Mouse (Mus musculus) forebrain, embryonic 14.5 days (tissue): ENCODE results near the gene St3gal5. TPM values are rescaled to one million over a fixed set of nuclear protein-coding genes. Genes with fewer than 3 reads are reported as not detected.

Source experiments
- ATAC-seq: fragments of 200-750 bp; cut with Nextera tagmentation; 2 replicates; pipeline ENCODE4 v1.8.0; 2017; ENCODE audit warnings: mild to moderate bottlenecking, moderate library complexity
- DNase-seq: peaks from one replicate; pipeline ENCODE4 v3.0.0-alpha.2; 2015; ENCODE audit warnings: low spot score
- H3K27ac ChIP-seq: fragments of 300-500 bp; sonication (generic); 2 replicates; pipeline ENCODE4 v1.5.1; 2014; ENCODE audit warnings: low read depth, mild to moderate bottlenecking, control low read depth, low read length, moderate library complexity
- H3K27me3 ChIP-seq: fragments of 300-500 bp; sonication (generic); replicated peaks from 2 replicates; pipeline ENCODE4 v1.6.1; 2014; ENCODE audit warnings: low read length, control low read depth, mixed read lengths; ENCODE audit not compliant: control insufficient read depth, insufficient read depth
- H3K36me3 ChIP-seq: fragments of 300-500 bp; sonication (generic); 2 replicates; pipeline ENCODE4 v1.6.1; 2014; ENCODE audit warnings: low read length, control low read depth; ENCODE audit not compliant: control insufficient read depth, insufficient read depth
- H3K4me1 ChIP-seq: fragments of 300-500 bp; sonication (generic); 2 replicates; pipeline ENCODE4 v1.6.1; 2014; ENCODE audit warnings: antibody characterized with exemption, low read length, control low read depth; ENCODE audit not compliant: control insufficient read depth, insufficient read depth
- H3K4me2 ChIP-seq: fragments of 300-500 bp; sonication (generic); 2 replicates; pipeline ENCODE4 v1.6.1; 2014; ENCODE audit warnings: mild to moderate bottlenecking, control low read depth, low read length
- H3K4me3 ChIP-seq: fragments of 300-500 bp; sonication (generic); 2 replicates; pipeline ENCODE4 v1.5.1; 2014; ENCODE audit warnings: low read depth, low read length, control low read depth
- H3K9ac ChIP-seq: fragments of 300-500 bp; sonication (generic); 2 replicates; pipeline ENCODE4 v1.6.1; 2014; ENCODE audit warnings: mild to moderate bottlenecking, low read length, control low read depth, moderate library complexity
- H3K9me3 ChIP-seq: fragments of 300-500 bp; sonication (generic); replicated peaks from 2 replicates; pipeline ENCODE4 v1.6.1; 2016; ENCODE audit warnings: low read length, control low read depth, mixed read lengths; ENCODE audit not compliant: control insufficient read depth
- WGBS: fragments of 180-500 bp; shearing (Covaris S2); extraction: QIAGEN DNeasy Blood & Tissue Kit; methylation state at CpG from one replicate; pipeline ENCODE4 v1.1.7; 2014; 5-methylcytosine and 5-hydroxymethylcytosine counted together
- polyA plus RNA-seq: library from polyadenylated mRNA; unstranded; fragments of >200 nt; fragmentation: Nextera tagmentation; extraction: Ambion mirVana; gene quantifications from 2 replicates; pipeline ENCODE4 v1.2.1, GENCODE M21; 2014

The St3gal5 gene
- polyA plus RNA-seq, 1 experiment from 2014 or later = 25.5 TPM

DNA sequence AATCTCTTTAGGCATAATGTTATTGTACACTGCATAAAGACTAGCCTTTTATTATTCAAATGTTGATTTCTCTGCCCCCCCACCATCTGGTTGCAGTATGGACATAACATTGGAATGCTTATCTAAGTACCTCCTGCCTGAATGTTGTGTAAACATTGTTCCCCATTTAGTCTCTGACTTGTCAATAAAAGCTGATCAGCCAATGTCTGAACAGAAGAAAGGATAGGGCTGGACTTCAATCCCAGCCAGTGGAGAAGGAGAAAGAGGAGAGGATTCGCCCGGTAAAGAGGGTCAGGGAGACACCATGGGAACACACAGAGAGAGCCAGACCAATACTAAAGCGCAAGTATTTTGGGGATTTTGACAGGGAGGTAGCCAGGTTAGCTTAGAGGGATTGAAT, 78.0 kb downstream of the St3gal5 start:
- no peak overlapping the region for H3K27ac ChIP-seq
- no peaks in the 10 kb centered on the region for H3K27me3 ChIP-seq
- H3K36me3 ChIP-seq = no peaks in the 10 kb centered on the region
- DNase-seq (no peak), ATAC-seq (no peak)
- no peaks in the 10 kb centered on the region for H3K9me3 ChIP-seq
- no peak overlapping the region for H3K4me3 ChIP-seq
- H3K9ac ChIP-seq = no peak overlapping the region
- H3K4me1 ChIP-seq = no peaks in the 10 kb centered on the region
- no peak overlapping the region for H3K4me2 ChIP-seq
- WGBS = 36% methylated on average over 3 of the region's 3 CpGs

- DNase-seq (no peak), ATAC-seq (no peak)
- Histone ChIP-seq H3K36me3 (no peaks in the 10 kb centered on the region), H3K27ac (no peak overlapping the region), H3K4me2 (no peak overlapping the region), H3K4me1 (no peaks in the 10 kb centered on the region), H3K27me3 (no peaks in the 10 kb centered on the region), H3K4me3 (no peak overlapping the region), H3K9me3 (no peaks in the 10 kb centered on the region), H3K9ac (no peak overlapping the region)
- WGBS = 72% methylated on average over 5 of the region's 5 CpGs
Observed at GRCm38 (mm10) chr6:72176004-72176403, 78.6 kb downstream of the St3gal5 start.

- no peak overlapping the region for H3K27ac ChIP-seq
- H3K9me3 ChIP-seq = no peaks in the 10 kb centered on the region
- no peak overlapping the region for H3K4me2 ChIP-seq
- no peak for ATAC-seq
- no peak overlapping the region for H3K4me3 ChIP-seq
- H3K36me3 ChIP-seq = no peaks in the 10 kb centered on the region
- H3K4me1 ChIP-seq = no peaks in the 10 kb centered on the region
- no peak overlapping the region for H3K9ac ChIP-seq
- H3K27me3 ChIP-seq = no peaks in the 10 kb centered on the region
- WGBS = 71% methylated on average over 3 of the region's 3 CpGs
- DNase-seq = no peak
Observed at GRCm38 (mm10) chr6:72177417-72177816, 80.0 kb downstream of the St3gal5 start.

- H3K27me3 ChIP-seq = no peaks in the 10 kb centered on the region
- WGBS = 84% methylated on average over 3 of the region's 3 CpGs
- no peaks in the 10 kb centered on the region for H3K36me3 ChIP-seq
- ATAC-seq = no peak
- H3K27ac ChIP-seq = no peak overlapping the region
- no peak overlapping the region for H3K4me3 ChIP-seq
- H3K9ac ChIP-seq = no peak overlapping the region
- no peaks in the 10 kb centered on the region for H3K9me3 ChIP-seq
- no peak for DNase-seq
- H3K4me2 ChIP-seq = no peak overlapping the region
- no peaks in the 10 kb centered on the region for H3K4me1 ChIP-seq
Observed at GRCm38 (mm10) chr6:72179006-72179405, 81.6 kb downstream of the St3gal5 start.

DNA sequence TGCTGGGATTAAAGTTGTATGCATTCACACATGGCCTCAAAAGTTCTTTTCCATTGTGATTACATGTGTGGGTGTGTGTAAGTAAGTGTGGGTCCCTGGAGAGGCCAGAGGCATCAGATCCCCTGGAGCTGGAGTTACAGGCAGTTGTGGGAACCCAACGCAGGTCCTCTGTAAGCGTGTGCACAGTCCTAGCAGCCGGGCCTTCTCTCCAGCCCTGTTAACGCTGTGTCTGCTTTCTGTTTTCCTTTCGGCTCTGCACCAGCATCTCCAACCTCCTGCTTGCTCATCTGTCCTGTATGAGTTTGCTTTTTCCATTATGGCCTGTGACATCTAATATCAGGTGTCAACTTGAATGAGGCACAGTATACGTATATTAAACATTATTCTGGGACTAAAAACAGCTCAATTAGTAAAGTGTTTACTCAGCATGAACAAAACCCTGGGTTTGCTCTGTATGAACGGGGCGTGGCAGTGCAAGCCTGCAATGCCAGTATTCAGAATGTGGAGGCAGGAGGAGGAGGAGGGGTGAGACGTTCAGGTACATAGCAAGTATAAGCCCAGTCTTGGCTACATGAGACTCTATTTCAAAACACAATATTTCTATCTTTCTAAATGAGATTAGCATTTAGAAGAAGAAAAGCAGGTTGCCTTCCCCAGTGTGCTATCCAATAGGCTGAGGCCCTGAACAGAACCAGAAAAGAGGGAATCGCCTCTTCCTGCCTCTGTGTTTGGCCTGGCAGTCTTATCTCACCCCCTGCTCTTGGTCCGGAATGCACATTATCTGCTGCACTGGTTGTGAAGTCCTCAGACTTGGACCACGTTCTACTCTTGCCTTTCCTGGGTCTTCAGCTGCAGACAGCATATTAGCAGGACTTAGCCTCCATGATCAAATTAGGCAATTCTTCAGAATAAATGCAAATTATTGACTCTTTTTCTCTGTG, 82.4 kb downstream of the St3gal5 start:
- H3K4me1 ChIP-seq = no peaks in the 10 kb centered on the region
- no peaks in the 10 kb centered on the region for H3K9me3 ChIP-seq
- H3K4me2 ChIP-seq = no peak overlapping the region
- H3K4me3 ChIP-seq = no peak overlapping the region
- no peak overlapping the region for H3K27ac ChIP-seq
- ATAC-seq = no peak
- H3K27me3 ChIP-seq = no peaks in the 10 kb centered on the region
- H3K9ac ChIP-seq = no peak overlapping the region
- no peak for DNase-seq
- 79% methylated on average over 12 of the region's 12 CpGs for WGBS
- no peaks in the 10 kb centered on the region for H3K36me3 ChIP-seq

DNA sequence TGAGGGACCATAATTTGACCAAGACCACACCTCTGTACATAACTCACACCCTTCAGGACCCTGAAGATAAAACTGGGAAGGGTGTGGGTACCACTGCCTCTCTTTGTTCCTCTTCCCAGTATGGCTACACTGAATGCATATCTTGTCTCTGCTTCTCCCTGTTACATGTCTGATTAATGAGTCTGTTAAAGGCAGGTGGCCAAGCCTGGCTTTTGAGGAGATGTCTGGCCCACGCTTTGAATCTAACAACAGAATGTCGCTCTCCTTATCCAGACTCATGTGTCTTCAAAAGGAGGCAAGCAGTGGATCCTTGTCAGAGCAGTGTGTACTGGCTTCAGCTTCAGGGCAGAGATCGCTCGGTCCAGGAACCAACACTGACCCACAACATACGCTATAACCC, 87.2 kb downstream of the St3gal5 start:
- no peak overlapping the region for H3K9ac ChIP-seq
- H3K27me3 ChIP-seq = no peaks in the 10 kb centered on the region; the same call in 1 of the 2 replicates
- H3K9me3 ChIP-seq = no peaks in the 10 kb centered on the region
- no peak overlapping the region for H3K4me3 ChIP-seq
- DNase-seq (no peak), ATAC-seq (no peak)
- H3K4me2 ChIP-seq = no peak overlapping the region
- no peak overlapping the region for H3K27ac ChIP-seq
- peaks cover 6% of the 10 kb centered on the region for H3K4me1 ChIP-seq
- WGBS = 84% methylated on average over 5 of the region's 5 CpGs
- H3K36me3 ChIP-seq = no peaks in the 10 kb centered on the region

GRCm38 (mm10) chr6:72185893-72186490, 88.6 kb downstream of the St3gal5 start:
- Histone ChIP-seq H3K27ac (no peak overlapping the region), H3K27me3 (no peaks in the 10 kb centered on the region; the same call in 1 of the 2 replicates), H3K4me1 (peaks cover 6% of the 10 kb centered on the region), H3K4me3 (no peak overlapping the region), H3K36me3 (no peaks in the 10 kb centered on the region), H3K4me2 (no peak overlapping the region), H3K9me3 (no peaks in the 10 kb centered on the region), H3K9ac (no peak overlapping the region)
- 4% methylated on average over 6 of the region's 6 CpGs for WGBS
- ATAC-seq (peak; percentile 80), DNase-seq (peak; percentile 85)

DNA sequence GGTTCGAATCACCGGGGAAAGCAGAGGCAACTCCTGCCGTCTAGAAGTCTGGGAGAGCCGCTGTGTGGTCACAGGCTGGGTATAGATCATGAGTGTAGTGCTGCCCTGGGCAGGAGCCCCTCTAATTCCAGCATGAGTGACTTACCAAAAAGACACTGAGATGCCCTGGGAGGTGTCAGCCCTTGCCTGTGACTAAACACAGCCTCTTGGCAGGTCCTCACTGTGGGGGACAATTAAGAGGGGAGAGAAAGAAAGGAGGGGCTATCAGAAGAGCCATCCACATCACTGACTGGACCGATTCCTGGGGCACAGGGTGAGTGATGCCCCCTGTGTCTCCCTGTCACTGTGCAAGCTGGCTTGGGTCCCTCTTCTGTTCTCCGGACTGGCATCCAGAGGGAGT, 89.4 kb downstream of the St3gal5 start:
- Histone ChIP-seq H3K36me3 (no peaks in the 10 kb centered on the region), H3K27ac (no peak overlapping the region), H3K27me3 (no peaks in the 10 kb centered on the region; the same call in 1 of the 2 replicates), H3K4me3 (no peak overlapping the region), H3K4me1 (peaks cover 6% of the 10 kb centered on the region), H3K4me2 (no peak overlapping the region), H3K9me3 (no peaks in the 10 kb centered on the region), H3K9ac (no peak overlapping the region)
- ATAC-seq (no peak), DNase-seq (no peak)
- WGBS = 68% methylated on average over 6 of the region's 6 CpGs
